Mouse (Mus musculus) hindbrain, embryonic 15.5 days (tissue): ENCODE results near the gene Apobec2. TPM values are rescaled to one million over a fixed set of nuclear protein-coding genes. Genes with fewer than 3 reads are reported as not detected.

Experiments used
- ATAC-seq: fragments of 200-750 bp; cut with Nextera tagmentation; 2 replicates; pipeline ENCODE4 v1.8.0; 2017; ENCODE audit warnings: low read depth, moderate number of reproducible peaks, moderate TSS enrichment; ENCODE audit not compliant: low FRiP score
- H3K27ac ChIP-seq: fragments of 300-500 bp; sonication (generic); replicated peaks from 2 replicates; pipeline ENCODE4 v1.5.1; 2015; ENCODE audit warnings: mild to moderate bottlenecking, inconsistent platforms
- H3K27me3 ChIP-seq: fragments of 300-500 bp; sonication (generic); 2 replicates; pipeline ENCODE4 v1.6.1; 2015; ENCODE audit warnings: control low read depth, inconsistent platforms
- H3K36me3 ChIP-seq: fragments of 300-500 bp; sonication (generic); 2 replicates; pipeline ENCODE4 v1.6.1; 2015; ENCODE audit warnings: control low read depth, inconsistent platforms
- H3K4me1 ChIP-seq: fragments of 300-500 bp; sonication (generic); replicated peaks from 2 replicates; pipeline ENCODE4 v1.6.1; 2015; ENCODE audit warnings: control low read depth, inconsistent platforms
- H3K4me2 ChIP-seq: fragments of 300-500 bp; sonication (generic); 2 replicates; pipeline ENCODE4 v1.6.1; 2015; ENCODE audit warnings: moderate library complexity, mild to moderate bottlenecking, inconsistent platforms
- H3K4me3 ChIP-seq: fragments of 300-500 bp; sonication (generic); 2 replicates; pipeline ENCODE4 v1.5.1; 2015; ENCODE audit warnings: mild to moderate bottlenecking, inconsistent platforms
- H3K9ac ChIP-seq: fragments of 300-500 bp; sonication (generic); 2 replicates; pipeline ENCODE4 v1.6.1; 2015; ENCODE audit warnings: inconsistent platforms
- H3K9me3 ChIP-seq: fragments of 300-500 bp; sonication (generic); 2 replicates; pipeline ENCODE4 v1.6.1; 2016; ENCODE audit warnings: control low read depth, inconsistent platforms
- WGBS: fragments of 180-500 bp; shearing (Covaris S2); methylation state at CpG from one replicate; pipeline ENCODE4 v1.1.7; 2015; 5-methylcytosine and 5-hydroxymethylcytosine counted together
- polyA plus RNA-seq: library from polyadenylated mRNA; unstranded; fragments of >200 nt; fragmentation: Nextera tagmentation; extraction: Ambion mirVana; gene quantifications from 2 replicates; pipeline ENCODE4 v1.2.1, GENCODE M21; 2015

Apobec2 gene
- polyA plus RNA-seq, 1 experiment from 2014 or later: 0.65 TPM

- WGBS: 95% methylated on average over 3 of the region's 3 CpGs
- no peak for ATAC-seq
- no peaks in the 10 kb centered on the region for H3K9me3 ChIP-seq
Measured at GRCm38 (mm10) chr17:48402751-48403150, 30.0 kb downstream of the Apobec2 start.

GRCm38 (mm10) chr17:48401710-48402109 is 31.0 kb downstream of the Apobec2 start:
- H3K27ac ChIP-seq: no peak overlapping the region
- ATAC-seq: no peak
- H3K4me2 ChIP-seq: no peak overlapping the region
- WGBS: 82% methylated on average over 4 of the region's 4 CpGs
- no peaks in the 10 kb centered on the region for H3K27me3 ChIP-seq
- H3K9me3 ChIP-seq: no peaks in the 10 kb centered on the region
- H3K36me3 ChIP-seq: peaks cover 9% of the 10 kb centered on the region
- H3K9ac ChIP-seq: no peak overlapping the region
- 0 out of 2 replicates have a peak, but pooled peaks cover 3% of the 10 kb centered on the region for H3K4me1 ChIP-seq
- H3K4me3 ChIP-seq: no peak overlapping the region

More at GRCm38 (mm10) chr17:48402751-48403150, 30.0 kb downstream of the Apobec2 start:
- Histone ChIP-seq H3K9ac (no peak overlapping the region), H3K4me3 (no peak overlapping the region), H3K27me3 (no peaks in the 10 kb centered on the region), H3K36me3 (peaks cover 9% of the 10 kb centered on the region), H3K4me2 (no peak overlapping the region), H3K4me1 (peaks cover 12% of the 10 kb centered on the region), H3K27ac (no peak overlapping the region)

GRCm38 (mm10) chr17:48392616-48393015 is 40.1 kb downstream of the Apobec2 start:
- ATAC-seq: no peak

GRCm38 (mm10) chr17:48391446-48391845 is 41.3 kb downstream of the Apobec2 start:
- Histone ChIP-seq H3K36me3 (peaks cover 90% of the 10 kb centered on the region), H3K27ac (no peak overlapping the region), H3K9ac (no peak overlapping the region), H3K4me3 (no peak overlapping the region), H3K4me1 (no peaks in the 10 kb centered on the region), H3K9me3 (no peaks in the 10 kb centered on the region), H3K4me2 (no peak overlapping the region), H3K27me3 (no peaks in the 10 kb centered on the region)
- WGBS: 87% methylated on average over 5 of the region's 5 CpGs
- ATAC-seq: no peak

More at GRCm38 (mm10) chr17:48392616-48393015, 40.1 kb downstream of the Apobec2 start:
- peaks cover 80% of the 10 kb centered on the region for H3K36me3 ChIP-seq
- no peaks in the 10 kb centered on the region for H3K4me1 ChIP-seq
- no peak overlapping the region for H3K4me3 ChIP-seq
- 92% methylated on average over 3 of the region's 3 CpGs for WGBS
- H3K4me2 ChIP-seq: no peak overlapping the region
- no peak overlapping the region for H3K9ac ChIP-seq
- no peaks in the 10 kb centered on the region for H3K27me3 ChIP-seq
- H3K27ac ChIP-seq: no peak overlapping the region
- H3K9me3 ChIP-seq: no peaks in the 10 kb centered on the region

GRCm38 (mm10) chr17:48389442-48389841 is 43.3 kb downstream of the Apobec2 start:
- Histone ChIP-seq H3K27me3 (no peaks in the 10 kb centered on the region), H3K9ac (no peak overlapping the region), H3K9me3 (no peaks in the 10 kb centered on the region), H3K4me1 (no peaks in the 10 kb centered on the region), H3K36me3 (peaks cover 81% of the 10 kb centered on the region), H3K27ac (no peak overlapping the region), H3K4me2 (no peak overlapping the region), H3K4me3 (no peak overlapping the region)
- 93% methylated on average over 5 of the region's 5 CpGs for WGBS
- no peak for ATAC-seq

- Histone ChIP-seq H3K9me3 (no peaks in the 10 kb centered on the region), H3K27me3 (no peaks in the 10 kb centered on the region), H3K36me3 (peaks cover 74% of the 10 kb centered on the region), H3K9ac (no peak overlapping the region), H3K4me1 (no peaks in the 10 kb centered on the region), H3K4me2 (no peak overlapping the region), H3K27ac (no peak overlapping the region), H3K4me3 (no peak overlapping the region)
- 88% methylated on average over 2 of the region's 2 CpGs for WGBS
- ATAC-seq: no peak
Measured at GRCm38 (mm10) chr17:48388666-48389065, 44.1 kb downstream of the Apobec2 start.

GRCm38 (mm10) chr17:48385786-48386461 is 46.8 kb downstream of the Apobec2 start:
- Histone ChIP-seq H3K27me3 (no peaks in the 10 kb centered on the region), H3K9me3 (no peaks in the 10 kb centered on the region), H3K4me2 (no peak overlapping the region), H3K9ac (no peak overlapping the region), H3K27ac (no peak overlapping the region), H3K36me3 (peaks cover 46% of the 10 kb centered on the region), H3K4me1 (no peaks in the 10 kb centered on the region), H3K4me3 (no peak overlapping the region)
- ATAC-seq: no peak
- WGBS: 77% methylated on average over 2 of the region's 2 CpGs

GRCm38 (mm10) chr17:48379050-48379449 is 53.7 kb downstream of the Apobec2 start:
- ATAC-seq: no peak

GRCm38 (mm10) chr17:48376102-48376501 is 56.6 kb downstream of the Apobec2 start:
- no peak for ATAC-seq
- Histone ChIP-seq H3K9me3 (no peaks in the 10 kb centered on the region), H3K36me3 (no peaks in the 10 kb centered on the region), H3K27me3 (no peaks in the 10 kb centered on the region), H3K4me1 (no peaks in the 10 kb centered on the region), H3K9ac (no peak overlapping the region), H3K4me2 (no peak overlapping the region), H3K4me3 (no peak overlapping the region), H3K27ac (no peak overlapping the region)
- WGBS: 96% methylated on average over 1 of the region's 1 CpGs

More at GRCm38 (mm10) chr17:48379050-48379449, 53.7 kb downstream of the Apobec2 start:
- H3K4me1 ChIP-seq: no peaks in the 10 kb centered on the region
- no peak overlapping the region for H3K27ac ChIP-seq
- no peak overlapping the region for H3K9ac ChIP-seq
- no peak overlapping the region for H3K4me3 ChIP-seq
- H3K36me3 ChIP-seq: no peaks in the 10 kb centered on the region
- no peaks in the 10 kb centered on the region for H3K9me3 ChIP-seq
- H3K4me2 ChIP-seq: no peak overlapping the region
- H3K27me3 ChIP-seq: no peaks in the 10 kb centered on the region

GRCm38 (mm10) chr17:48372987-48373386 is 59.7 kb downstream of the Apobec2 start:
- H3K4me2 ChIP-seq: no peak overlapping the region
- H3K36me3 ChIP-seq: no peaks in the 10 kb centered on the region
- WGBS: 86% methylated on average over 8 of the region's 8 CpGs
- H3K4me1 ChIP-seq: no peaks in the 10 kb centered on the region
- no peak overlapping the region for H3K9ac ChIP-seq
- no peaks in the 10 kb centered on the region for H3K27me3 ChIP-seq
- no peak overlapping the region for H3K4me3 ChIP-seq
- ATAC-seq: no peak
- no peak overlapping the region for H3K27ac ChIP-seq
- H3K9me3 ChIP-seq: no peaks in the 10 kb centered on the region

GRCm38 (mm10) chr17:48371621-48372020 is 61.1 kb downstream of the Apobec2 start:
- Histone ChIP-seq H3K4me1 (no peaks in the 10 kb centered on the region), H3K27ac (no peak overlapping the region)

More at GRCm38 (mm10) chr17:48371621-48372020, 61.1 kb downstream of the Apobec2 start:
- no peaks in the 10 kb centered on the region for H3K9me3 ChIP-seq
- H3K36me3 ChIP-seq: no peaks in the 10 kb centered on the region
- H3K4me2 ChIP-seq: no peak overlapping the region
- no peak overlapping the region for H3K9ac ChIP-seq
- no peak overlapping the region for H3K4me3 ChIP-seq
- H3K27me3 ChIP-seq: no peaks in the 10 kb centered on the region
- no peak for ATAC-seq
